Mouse (Mus musculus): ENCODE data around the gene Ttc7. TPM values are rescaled to one million over a fixed set of nuclear protein-coding genes. Genes with fewer than 3 reads are reported as not detected.

Gene Ttc7
- total RNA-seq, 2 experiments from 2014 or later: 13.1 to 14.7 TPM

- intact Hi-C loops (cut with DNase I): no loop called here
- no peak for DNase-seq (ENCODE audit: low spot score in 2 of 2)
Measured at GRCm38 (mm10) chr17:87309073-87309788, 26.5 kb downstream of the Ttc7 start.

GRCm38 (mm10) chr17:87310497-87310896, 27.8 kb downstream of the Ttc7 start:
- DNase-seq (ENCODE audit: low spot score in 2 of 2): no peak
- intact Hi-C loops (cut with DNase I): loop anchor here (10.0 kb wide), 1 partner anchor 354 kb away; no protein-coding TSS in a partner anchor

- intact Hi-C loops (cut with DNase I): loop anchor here (10.0 kb wide), 1 partner anchor 352 kb away; no protein-coding TSS in a partner anchor
- DNase-seq (ENCODE audit: low spot score in 2 of 2): no peak
Measured at GRCm38 (mm10) chr17:87312351-87312750, 29.7 kb downstream of the Ttc7 start.

GRCm38 (mm10) chr17:87312924-87313870, 30.5 kb downstream of the Ttc7 start:
- intact Hi-C loops (cut with DNase I): loop anchor here (10.0 kb wide), 1 partner anchor 352 kb away; no protein-coding TSS in a partner anchor
- no peak for DNase-seq (ENCODE audit: low spot score in 2 of 2)

GRCm38 (mm10) chr17:87314121-87314520, 31.4 kb downstream of the Ttc7 start:
- intact Hi-C loops (cut with DNase I): loop anchor here (1.0 to 10.0 kb wide), 4 partner anchors 133 to 351 kb away; partner anchors contain the start of gene Calm2
- DNase-seq (ENCODE audit: low spot score in 2 of 2): no peak

- no peak for DNase-seq (ENCODE audit: low spot score in 2 of 2)
- intact Hi-C loops (cut with DNase I): loop anchor here (1.0 to 10.0 kb wide), 4 partner anchors 132 to 350 kb away; partner anchors contain the start of gene Calm2
Measured at GRCm38 (mm10) chr17:87314530-87314946, 31.9 kb downstream of the Ttc7 start.

- peak; percentile 86 to 91 for DNase-seq (ENCODE audit: low spot score in 2 of 2)
- intact Hi-C loops (cut with DNase I): loop anchor here (2.0 to 10.0 kb wide), 3 partner anchors 132 to 350 kb away; partner anchors contain the start of gene Calm2
Measured at GRCm38 (mm10) chr17:87315021-87315531, 32.4 kb downstream of the Ttc7 start.

- DNase-seq (ENCODE audit: low spot score in 2 of 2): no peak
- intact Hi-C loops (cut with DNase I): loop anchor here (2.0 to 10.0 kb wide), 3 partner anchors 131 to 349 kb away; partner anchors contain the start of gene Calm2
Measured at GRCm38 (mm10) chr17:87315891-87316763, 33.4 kb downstream of the Ttc7 start.

- intact Hi-C loops (cut with DNase I): loop anchor here (10.0 kb wide), 1 partner anchor 348 kb away; no protein-coding TSS in a partner anchor
- DNase-seq (ENCODE audit: low spot score in 2 of 2): no peak
Measured at GRCm38 (mm10) chr17:87317271-87317670, 34.6 kb downstream of the Ttc7 start.

- no peak for DNase-seq (ENCODE audit: low spot score in 2 of 2)
- intact Hi-C loops (cut with DNase I): loop anchor here (10.0 kb wide), 1 partner anchor 347 kb away; no protein-coding TSS in a partner anchor
Measured at GRCm38 (mm10) chr17:87317947-87318346, 35.3 kb downstream of the Ttc7 start.

GRCm38 (mm10) chr17:87321673-87322072, 39.0 kb downstream of the Ttc7 start:
- DNase-seq (ENCODE audit: low spot score in 2 of 2): no peak
- intact Hi-C loops (cut with DNase I): no loop called here

GRCm38 (mm10) chr17:87323215-87323614, 40.5 kb downstream of the Ttc7 start:
- DNase-seq (ENCODE audit: low spot score in 2 of 2): no peak
- intact Hi-C loops (cut with DNase I): no loop called here

GRCm38 (mm10) chr17:87325501-87325900, 42.8 kb downstream of the Ttc7 start:
- DNase-seq (ENCODE audit: low spot score in 2 of 2): no peak
- intact Hi-C loops (cut with DNase I): loop anchor here (5.0 kb wide), 1 partner anchor 107 kb away; no protein-coding TSS in a partner anchor

GRCm38 (mm10) chr17:87326987-87327386, 44.3 kb downstream of the Ttc7 start:
- intact Hi-C loops (cut with DNase I): loop anchor here (5.0 kb wide), 1 partner anchor 105 kb away; no protein-coding TSS in a partner anchor
- no peak for DNase-seq (ENCODE audit: low spot score in 2 of 2)

- DNase-seq (ENCODE audit: low spot score in 2 of 2): peak in 1 of 2 experiments; percentile 47
- intact Hi-C loops (cut with DNase I): loop anchor here (2.0 to 5.0 kb wide), 2 partner anchors 51 to 105 kb away; no protein-coding TSS in a partner anchor
Measured at GRCm38 (mm10) chr17:87327645-87328044, 45.0 kb downstream of the Ttc7 start.

- peak; percentile 89 to 92 for DNase-seq (ENCODE audit: low spot score in 2 of 2)
- intact Hi-C loops (cut with DNase I): loop anchor here (2.0 to 5.0 kb wide), 2 partner anchors 51 to 104 kb away; no protein-coding TSS in a partner anchor
Measured at GRCm38 (mm10) chr17:87328177-87328768, 45.6 kb downstream of the Ttc7 start.

GRCm38 (mm10) chr17:87329144-87329700, 46.5 kb downstream of the Ttc7 start:
- DNase-seq (ENCODE audit: low spot score in 2 of 2): no peak
- intact Hi-C loops (cut with DNase I): loop anchor here (2.0 to 5.0 kb wide), 2 partner anchors 50 to 103 kb away; no protein-coding TSS in a partner anchor
